Comparison of ENCODE assay signal across 14 mouse cellular contexts in genomic region chr11:108862360-108862759, GRCm38 (mm10).
"Had no signal": no experiment of that assay in that cellular context is flagged by ENCODE, and none has a peak within 500 bp of the region (broad histone marks: within the 10 kb centered on the region; RNA-seq: fewer than 3 reads in every experiment).

No protein-coding gene starts in this region.

- DNase-seq: kidney, adult 2 months; kidney, postnatal 14 days; layer of hippocampus, adult 9-11 months; liver, embryonic 13.5 days; lung, adult 2 months; lung, postnatal 14 days; lung, postnatal 4 days; thymus, postnatal 25 days had no signal

- H3K27me3 ChIP-seq: liver, embryonic 13.5 days; megakaryocyte, embryonic 14.5 days; midbrain, embryonic 15.5 days had no signal

- H3K36me3 ChIP-seq: liver, embryonic 13.5 days; midbrain, embryonic 15.5 days had no signal

- H3K4me2 ChIP-seq: liver, embryonic 13.5 days; midbrain, embryonic 11.5 days; midbrain, embryonic 15.5 days had no signal

- H3K27ac ChIP-seq: layer of hippocampus, adult 2 months; liver, embryonic 13.5 days; midbrain, embryonic 15.5 days; stomach, postnatal 0 days had no signal

- ATAC-seq: intestine, embryonic 16.5 days; midbrain, embryonic 15.5 days had no signal

- H3K4me3 ChIP-seq: layer of hippocampus, adult 2 months; liver, embryonic 13.5 days; megakaryocyte, embryonic 14.5 days; midbrain, embryonic 15.5 days had no signal

- H3K9me3 ChIP-seq: liver, embryonic 13.5 days; midbrain, embryonic 15.5 days had no signal

- H3K4me1 ChIP-seq: megakaryocyte, embryonic 14.5 days had no signal

- H3K9ac ChIP-seq: liver, embryonic 13.5 days; midbrain, embryonic 15.5 days had no signal
